Comparison of ENCODE assay signal across 16 mouse cellular contexts in the genomic region with DNA sequence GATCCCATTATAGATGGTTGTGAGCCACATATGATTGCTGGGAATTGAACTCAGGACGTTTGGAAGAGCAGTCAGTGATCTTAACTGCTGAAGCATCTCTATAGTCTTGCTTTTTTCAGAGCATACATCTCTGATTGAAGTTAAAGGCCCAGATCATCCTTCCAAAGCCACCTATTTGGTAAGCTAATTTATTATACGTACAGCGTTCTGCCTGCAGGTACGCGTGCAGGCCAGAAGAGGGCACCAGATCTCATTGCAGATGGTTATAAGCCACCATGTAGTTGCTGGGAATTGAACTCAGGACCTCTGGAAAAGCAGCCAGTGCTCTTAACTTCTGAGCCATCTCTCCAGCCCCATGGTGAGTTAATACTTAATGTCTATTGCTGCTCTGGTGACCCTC. TPM values are rescaled to one million over a fixed set of nuclear protein-coding genes. Genes with fewer than 3 reads are reported as not detected.
DNase-seq lines count a peak whose midpoint lies in the region; ATAC-seq and TF ChIP-seq lines count a peak whose summit lies in the region.
"Had no signal": no experiment of that assay in that cellular context is flagged by ENCODE, and none has a peak within 500 bp of the region (broad histone marks: within the 10 kb centered on the region; RNA-seq: fewer than 3 reads in every experiment).

No protein-coding gene starts in this region.

- H3K36me3 ChIP-seq in hindbrain, postnatal 0 days (ENCODE audit: insufficient read depth, low read length) = no peaks in the 10 kb centered on the region
- no peaks in the 10 kb centered on the region for H3K36me3 ChIP-seq in hindbrain, embryonic 12.5 days
- H3K36me3 ChIP-seq in lung, postnatal 0 days (ENCODE audit: insufficient read depth, low read length) = no peaks in the 10 kb centered on the region
- H3K36me3 ChIP-seq in liver, postnatal 0 days (replicated peaks; ENCODE audit: insufficient read depth, low read length) = no peaks in the 10 kb centered on the region
- no peaks in the 10 kb centered on the region for H3K36me3 ChIP-seq in hindbrain, embryonic 13.5 days
- H3K36me3 ChIP-seq: heart, embryonic 15.5 days; kidney, embryonic 15.5 days; midbrain, embryonic 12.5 days; stomach, embryonic 15.5 days had no signal

- no peaks in the 10 kb centered on the region for H3K9me3 ChIP-seq in hindbrain, postnatal 0 days (ENCODE audit: low read length)
- no peaks in the 10 kb centered on the region for H3K9me3 ChIP-seq in hindbrain, embryonic 12.5 days (replicated peaks)
- no peaks in the 10 kb centered on the region for H3K9me3 ChIP-seq in lung, postnatal 0 days (ENCODE audit: low read length)
- H3K9me3 ChIP-seq in liver, postnatal 0 days (ENCODE audit: low read length) = no peaks in the 10 kb centered on the region
- H3K9me3 ChIP-seq in hindbrain, embryonic 13.5 days = 0 out of 2 replicates have a peak, but pooled peaks cover 3% of the 10 kb centered on the region
- H3K9me3 ChIP-seq: heart, embryonic 15.5 days; kidney, embryonic 15.5 days; midbrain, embryonic 12.5 days; stomach, embryonic 15.5 days had no signal

- no peak overlapping the region for H3K27ac ChIP-seq in hindbrain, postnatal 0 days
- H3K27ac ChIP-seq in hindbrain, embryonic 12.5 days = no peak overlapping the region
- no peak overlapping the region for H3K27ac ChIP-seq in lung, postnatal 0 days (ENCODE audit: low read length)
- H3K27ac ChIP-seq in liver, postnatal 0 days (ENCODE audit: low read depth) = no peak overlapping the region; the same call in 1 of the 2 replicates
- no peak overlapping the region for H3K27ac ChIP-seq in hindbrain, embryonic 13.5 days
- H3K27ac ChIP-seq: heart, embryonic 15.5 days; hindbrain, embryonic 14.5 days; kidney, embryonic 15.5 days; midbrain, embryonic 12.5 days; stomach, embryonic 15.5 days had no signal

- H3K4me3 ChIP-seq in hindbrain, postnatal 0 days (ENCODE audit: low read length) = no peak overlapping the region
- H3K4me3 ChIP-seq in hindbrain, embryonic 12.5 days = no peak overlapping the region
- no peak overlapping the region for H3K4me3 ChIP-seq in lung, postnatal 0 days (ENCODE audit: low read depth, low read length)
- no peak overlapping the region for H3K4me3 ChIP-seq in liver, postnatal 0 days (ENCODE audit: low read depth, low read length)
- no peak overlapping the region for H3K4me3 ChIP-seq in hindbrain, embryonic 13.5 days
- H3K4me3 ChIP-seq: heart, embryonic 15.5 days; kidney, embryonic 15.5 days; midbrain, embryonic 12.5 days; stomach, embryonic 15.5 days had no signal

- H3K9ac ChIP-seq in hindbrain, postnatal 0 days (replicated peaks; ENCODE audit: low read length) = no peak overlapping the region
- no peak overlapping the region for H3K9ac ChIP-seq in hindbrain, embryonic 12.5 days
- H3K9ac ChIP-seq in lung, postnatal 0 days (replicated peaks; ENCODE audit: low read depth) = no peak overlapping the region
- no peak overlapping the region for H3K9ac ChIP-seq in liver, postnatal 0 days (replicated peaks)
- H3K9ac ChIP-seq in hindbrain, embryonic 13.5 days = no peak overlapping the region
- H3K9ac ChIP-seq: heart, embryonic 15.5 days; hindbrain, embryonic 14.5 days; kidney, embryonic 15.5 days; midbrain, embryonic 12.5 days; stomach, embryonic 15.5 days had no signal

- 85% methylated on average over 5 of the region's 5 CpGs for WGBS in hindbrain, postnatal 0 days
- WGBS in hindbrain, embryonic 12.5 days = 82% methylated on average over 5 of the region's 5 CpGs
- 81% methylated on average over 5 of the region's 5 CpGs for WGBS in lung, postnatal 0 days
- WGBS in liver, postnatal 0 days (ENCODE audit: insufficient replicate concordance) = 76% methylated on average over 5 of the region's 5 CpGs
- 84% methylated on average over 5 of the region's 5 CpGs for WGBS in hindbrain, embryonic 13.5 days

- no peak for TF ChIP-seq EP300 in lung, postnatal 0 days (IDR thresholded peaks at IDR 0.05)
- TF ChIP-seq EP300 in liver, postnatal 0 days (IDR thresholded peaks at IDR 0.05; ENCODE audit: low read depth) = no peak

- TF ChIP-seq CTCF in hindbrain, postnatal 0 days (IDR thresholded peaks at IDR 0.05; ENCODE audit: low read depth) = peak; percentile 40
- peak; percentile 29; the same call in 1 of the 2 replicates for TF ChIP-seq CTCF in lung, postnatal 0 days (IDR thresholded peaks at IDR 0.05)
- TF ChIP-seq CTCF in liver, postnatal 0 days (IDR thresholded peaks at IDR 0.05; ENCODE audit: low read depth) = peak; percentile 65

- no peak for ATAC-seq in hindbrain, postnatal 0 days
- ATAC-seq in hindbrain, embryonic 12.5 days (ENCODE audit: low FRiP score) = no peak
- ATAC-seq in lung, postnatal 0 days = no peak
- ATAC-seq in liver, postnatal 0 days = no peak
- no peak for ATAC-seq in hindbrain, embryonic 13.5 days (ENCODE audit: low FRiP score)

- peaks cover 9% of the 10 kb centered on the region; the same call in 1 of the 2 replicates for H3K4me1 ChIP-seq in hindbrain, postnatal 0 days (ENCODE audit: insufficient read depth, low read length)
- peaks cover 9% of the 10 kb centered on the region for H3K4me1 ChIP-seq in hindbrain, embryonic 12.5 days
- no peaks in the 10 kb centered on the region for H3K4me1 ChIP-seq in lung, postnatal 0 days (ENCODE audit: insufficient read depth, low read depth, low read length)
- H3K4me1 ChIP-seq in liver, postnatal 0 days (ENCODE audit: insufficient read depth) = peaks cover 21% of the 10 kb centered on the region
- H3K4me1 ChIP-seq in hindbrain, embryonic 13.5 days (replicated peaks) = peaks cover 14% of the 10 kb centered on the region

- no peaks in the 10 kb centered on the region for H3K27me3 ChIP-seq in hindbrain, postnatal 0 days (ENCODE audit: insufficient read depth, low read length)
- H3K27me3 ChIP-seq in hindbrain, embryonic 12.5 days = 0 out of 2 replicates have a peak, but pooled peaks cover 1% of the 10 kb centered on the region
- no peaks in the 10 kb centered on the region for H3K27me3 ChIP-seq in lung, postnatal 0 days (replicated peaks; ENCODE audit: insufficient read depth, low read length)
- no peaks in the 10 kb centered on the region for H3K27me3 ChIP-seq in liver, postnatal 0 days (ENCODE audit: insufficient read depth, low read length)
- H3K27me3 ChIP-seq in hindbrain, embryonic 13.5 days = peaks cover 4% of the 10 kb centered on the region; the same call in 1 of the 2 replicates
- H3K27me3 ChIP-seq: heart, embryonic 15.5 days; kidney, embryonic 15.5 days; stomach, embryonic 15.5 days had no signal

- no peak for DNase-seq in hindbrain, postnatal 0 days (ENCODE audit: low spot score)
- no peak for DNase-seq in lung, postnatal 0 days (ENCODE audit: low spot score)
- DNase-seq in lung, postnatal 25 days (ENCODE audit: low spot score) = no peak
- DNase-seq in ZHBTc4 (ENCODE audit: low read depth, low spot score) = peak; percentile 44
- DNase-seq in liver, postnatal 0 days = no peak
- DNase-seq in adrenal gland, adult 18-20 months (ENCODE audit: low spot score in 2 of 2) = no peak
- DNase-seq: adrenal gland, adult 2 months; cerebellum, adult 9-10 months; lung, postnatal 14 days had no signal

- H3K4me2 ChIP-seq in hindbrain, postnatal 0 days (ENCODE audit: low read depth, low read length) = no peak overlapping the region
- H3K4me2 ChIP-seq in hindbrain, embryonic 12.5 days (replicated peaks) = no peak overlapping the region
- no peak overlapping the region for H3K4me2 ChIP-seq in lung, postnatal 0 days (replicated peaks; ENCODE audit: low read depth, low read length)
- H3K4me2 ChIP-seq in liver, postnatal 0 days (ENCODE audit: low read depth, low read length) = no peak overlapping the region
- no peak overlapping the region for H3K4me2 ChIP-seq in hindbrain, embryonic 13.5 days
- H3K4me2 ChIP-seq: heart, embryonic 15.5 days; hindbrain, embryonic 14.5 days; kidney, embryonic 15.5 days; midbrain, embryonic 12.5 days; stomach, embryonic 15.5 days had no signal

RNA-seq across cellular contexts. Expression of a gene that starts 56.7 kb away (rescaled TPM):
- 0.84 TPM in 1 of 2 replicates, not detected in the other for total RNA-seq in hindbrain, postnatal 0 days (2014; rRNA removed)
- 0.55 and 0.58 TPM in 2 replicates for polyA plus RNA-seq in hindbrain, postnatal 0 days (2015; fragmentation: Nextera tagmentation; extraction: Ambion mirVana)
- polyA plus RNA-seq in hindbrain, embryonic 12.5 days (2016; fragmentation: Nextera tagmentation; extraction: Ambion mirVana) = 0.56 and 0.78 TPM in 2 replicates
- polyA plus RNA-seq in lung, postnatal 0 days (2015; fragmentation: Nextera tagmentation; extraction: Ambion mirVana) = 0.30 and 0.58 TPM in 2 replicates
- polyA plus RNA-seq in liver, postnatal 0 days (2015; fragmentation: Nextera tagmentation; extraction: Ambion mirVana) = 0.21 and 0.42 TPM in 2 replicates
- total RNA-seq in adrenal gland, adult 18-20 months (2021) = 1 to 10 TPM in 1 of 2 experiments, under 1 TPM in 1; 0.66 to 1.1 TPM
- 0.43 and 0.70 TPM in 2 replicates for polyA plus RNA-seq in hindbrain, embryonic 13.5 days (2015; fragmentation: Nextera tagmentation; extraction: Ambion mirVana)
- polyA plus RNA-seq: adrenal gland, adult 2 months had no signal

RNA-seq across cellular contexts. Expression of a gene that starts 57.0 kb away (rescaled TPM):
- 18.6 and 30.0 TPM in 2 replicates for total RNA-seq in hindbrain, postnatal 0 days (2014; rRNA removed)
- 32.5 and 38.9 TPM in 2 replicates for polyA plus RNA-seq in hindbrain, postnatal 0 days (2015; fragmentation: Nextera tagmentation; extraction: Ambion mirVana)
- polyA plus RNA-seq in hindbrain, embryonic 12.5 days (2016; fragmentation: Nextera tagmentation; extraction: Ambion mirVana) = 44.7 and 45.4 TPM in 2 replicates
- polyA plus RNA-seq in lung, postnatal 0 days (2015; fragmentation: Nextera tagmentation; extraction: Ambion mirVana) = 24.6 and 26.3 TPM in 2 replicates
- polyA plus RNA-seq in liver, postnatal 0 days (2015; fragmentation: Nextera tagmentation; extraction: Ambion mirVana) = 10.5 and 13.9 TPM in 2 replicates
- 10 to 100 TPM; 26.0 to 29.9 TPM for total RNA-seq in adrenal gland, adult 18-20 months (2021)
- 36.2 and 39.5 TPM in 2 replicates for polyA plus RNA-seq in hindbrain, embryonic 13.5 days (2015; fragmentation: Nextera tagmentation; extraction: Ambion mirVana)
